Mouse (Mus musculus): ENCODE data around the gene Spats1. TPM values are rescaled to one million over a fixed set of nuclear protein-coding genes. Genes with fewer than 3 reads are reported as not detected.
"Not testable (repeated sequence)": the region's sequence is repeated elsewhere in the genome, so short reads cannot be mapped to it uniquely, and the experiment has no call there.

Spats1 gene
- polyA plus RNA-seq, 1 experiment: 0.97 TPM

DNA sequence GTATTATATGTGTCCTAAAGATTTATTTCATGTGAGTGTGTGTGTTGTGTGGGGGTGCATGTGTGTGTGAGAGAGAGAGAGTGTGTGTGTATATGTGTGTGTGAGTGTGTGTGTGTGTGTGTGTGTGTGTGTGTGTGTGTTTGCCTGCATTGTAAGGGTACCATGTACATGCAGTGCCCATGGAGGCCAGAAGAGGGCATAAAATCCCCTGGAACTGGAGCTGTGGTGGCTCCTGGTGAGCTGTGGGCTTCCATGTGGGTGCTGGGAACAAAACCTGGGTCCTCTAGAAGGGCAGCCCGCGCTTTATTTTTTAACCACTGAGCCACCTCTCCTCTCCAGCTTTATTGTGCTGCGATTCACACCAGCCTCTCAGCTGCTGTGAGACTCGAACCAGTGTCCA, 12.7 kb downstream of the Spats1 start:
- TF ChIP-seq CTCF (IDR thresholded peaks at IDR 0.05; ENCODE audit: borderline replicate concordance, extremely low read depth, insufficient read depth, insufficient read length): no peak
- no peak for TF ChIP-seq POLR2A (IDR thresholded peaks at IDR 0.05; ENCODE audit: borderline replicate concordance, extremely low read depth, insufficient read depth, insufficient read length, poor library complexity, severe bottlenecking)
- DNase-seq (ENCODE audit: low read depth): no peak

- no peak for TF ChIP-seq POLR2A (IDR thresholded peaks at IDR 0.05; ENCODE audit: borderline replicate concordance, extremely low read depth, insufficient read depth, insufficient read length, poor library complexity, severe bottlenecking)
- no peak for TF ChIP-seq CTCF (IDR thresholded peaks at IDR 0.05; ENCODE audit: borderline replicate concordance, extremely low read depth, insufficient read depth, insufficient read length)
- no peak for DNase-seq (ENCODE audit: low read depth)
Measured at GRCm38 (mm10) chr17:45459062-45459461, 16.2 kb downstream of the Spats1 start.

DNA sequence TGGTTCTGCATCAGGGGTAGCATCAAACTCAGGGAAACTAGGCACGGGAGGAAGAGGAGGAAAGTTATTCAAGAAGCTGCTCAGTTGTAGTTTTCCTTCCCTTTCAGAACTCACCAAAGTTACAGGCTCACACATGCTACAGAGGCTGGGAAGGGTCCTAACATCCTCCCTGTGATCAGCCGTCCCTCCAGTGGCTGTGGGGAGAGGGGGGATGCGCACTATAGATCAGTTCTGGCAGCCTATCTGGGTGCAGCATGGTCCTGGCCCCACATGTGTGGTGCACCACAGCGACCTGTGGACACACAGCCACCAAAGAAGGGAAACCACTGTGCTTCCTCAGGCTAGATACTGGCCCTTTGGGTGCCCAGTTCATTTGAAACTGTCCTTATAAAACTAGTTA, 16.7 kb downstream of the Spats1 start:
- DNase-seq (ENCODE audit: low read depth): no peak
- TF ChIP-seq CTCF (IDR thresholded peaks at IDR 0.05; ENCODE audit: borderline replicate concordance, extremely low read depth, insufficient read depth, insufficient read length): no peak
- TF ChIP-seq POLR2A (IDR thresholded peaks at IDR 0.05; ENCODE audit: borderline replicate concordance, extremely low read depth, insufficient read depth, insufficient read length, poor library complexity, severe bottlenecking): no peak

DNA sequence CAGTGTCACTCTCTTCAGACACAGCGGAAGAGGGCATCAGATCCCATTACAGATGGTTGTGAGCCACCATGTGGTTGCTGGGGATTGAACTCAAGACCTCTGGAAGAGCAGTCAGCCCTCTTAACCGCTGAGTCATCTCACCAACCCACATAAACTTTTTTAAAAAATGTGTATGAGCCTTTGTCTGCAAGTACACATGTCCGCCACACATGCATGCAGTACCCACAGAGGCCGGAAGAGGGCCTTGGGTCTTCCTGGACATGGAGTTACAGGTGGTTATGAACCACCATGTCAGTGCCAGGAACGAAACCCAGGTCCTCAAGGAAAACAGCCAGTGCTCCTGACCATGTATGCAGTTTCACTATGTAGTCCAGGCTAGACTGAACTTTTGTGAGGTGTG, 17.7 kb downstream of the Spats1 start:
- TF ChIP-seq POLR2A (IDR thresholded peaks at IDR 0.05; ENCODE audit: borderline replicate concordance, extremely low read depth, insufficient read depth, insufficient read length, poor library complexity, severe bottlenecking) (no peak), CTCF (IDR thresholded peaks at IDR 0.05; ENCODE audit: borderline replicate concordance, extremely low read depth, insufficient read depth, insufficient read length) (no peak)
- no peak for DNase-seq (ENCODE audit: low read depth)

DNA sequence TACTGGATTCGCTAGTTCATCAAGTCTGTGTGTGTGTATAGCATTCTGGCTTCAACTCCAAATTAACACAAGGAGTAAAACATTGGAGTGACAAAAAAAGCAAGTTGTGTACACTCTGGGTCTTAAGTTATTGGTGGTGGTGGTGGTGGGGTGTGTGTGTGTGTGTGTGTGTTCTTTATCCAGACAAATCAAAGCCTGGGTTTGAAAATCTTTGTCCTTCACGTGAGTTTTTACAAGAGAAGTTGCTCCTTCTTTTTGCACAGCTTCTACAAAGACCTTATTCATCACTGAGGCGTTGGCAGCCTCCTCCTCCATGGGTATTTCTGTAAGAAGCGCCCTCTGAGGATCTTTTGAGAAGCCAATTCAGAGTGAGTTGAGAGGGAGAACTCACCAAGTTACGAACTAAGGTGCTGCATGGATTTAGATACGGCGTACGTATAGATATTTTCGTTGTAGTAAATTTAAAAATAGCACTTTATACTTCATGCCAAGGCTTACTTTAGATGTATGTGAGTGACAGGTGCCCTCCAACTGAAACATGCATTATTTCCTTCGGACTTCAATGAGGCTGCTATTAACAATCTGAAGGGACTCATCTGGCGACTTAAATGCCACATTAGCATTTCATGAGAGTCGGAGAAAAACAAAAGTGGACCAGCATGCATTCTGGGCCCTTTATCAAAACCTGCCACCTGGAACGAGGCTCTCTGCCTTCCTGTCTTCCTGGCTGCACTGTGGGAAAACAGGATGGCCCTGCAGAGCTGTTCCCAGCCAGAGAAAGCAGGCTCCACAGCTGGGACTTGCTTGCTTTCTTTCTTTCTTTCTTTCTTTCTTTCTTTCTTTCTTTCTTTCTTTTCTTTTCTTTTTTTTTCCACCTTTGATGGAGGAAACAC, 18.7 kb downstream of the Spats1 start:
- no peak for TF ChIP-seq CTCF (IDR thresholded peaks at IDR 0.05; ENCODE audit: borderline replicate concordance, extremely low read depth, insufficient read depth, insufficient read length)
- TF ChIP-seq POLR2A (IDR thresholded peaks at IDR 0.05; ENCODE audit: borderline replicate concordance, extremely low read depth, insufficient read depth, insufficient read length, poor library complexity, severe bottlenecking): no peak
- DNase-seq (ENCODE audit: low read depth): peak; percentile 78

DNA sequence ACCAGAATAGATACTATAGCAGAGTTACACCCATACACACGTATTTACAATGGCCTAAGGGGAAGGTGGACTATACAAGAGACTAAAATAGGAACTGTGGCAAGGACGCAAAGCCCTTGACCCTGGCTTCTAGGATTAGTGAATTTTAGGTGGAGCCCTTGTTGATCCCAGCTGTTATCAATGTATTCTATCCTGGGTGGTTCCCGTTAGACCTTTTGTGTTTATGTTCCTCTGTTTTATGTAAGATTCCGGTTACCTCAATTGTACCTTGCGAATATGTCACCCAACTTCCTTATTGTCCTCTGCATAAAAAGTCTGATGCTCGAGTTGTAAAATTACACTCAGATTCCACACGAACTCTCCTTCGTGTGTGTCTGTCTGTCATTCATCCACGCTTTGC, 19.4 kb downstream of the Spats1 start:
- not testable (repeated sequence) for DNase-seq (ENCODE audit: low read depth)

DNA sequence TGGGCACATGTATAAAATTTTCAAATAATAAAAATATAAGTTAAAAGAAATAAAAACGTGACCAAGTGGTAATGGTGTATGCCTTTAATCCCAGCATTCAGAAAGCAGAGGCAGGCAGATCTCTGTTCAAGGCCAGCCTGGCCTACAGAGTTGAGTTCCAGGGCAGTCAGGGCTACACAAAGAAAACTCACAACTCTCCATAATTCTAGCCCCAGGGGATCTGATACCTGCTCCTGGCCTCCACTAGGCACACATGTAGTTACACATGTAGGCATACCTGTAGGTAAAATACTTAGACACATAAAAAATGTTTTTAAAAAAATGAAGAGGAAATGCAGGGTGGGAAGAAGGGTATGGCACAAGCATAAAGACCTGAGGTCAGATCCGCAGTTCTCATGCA, 20.4 kb downstream of the Spats1 start:
- TF ChIP-seq CTCF (IDR thresholded peaks at IDR 0.05; ENCODE audit: borderline replicate concordance, extremely low read depth, insufficient read depth, insufficient read length) (no peak), POLR2A (IDR thresholded peaks at IDR 0.05; ENCODE audit: borderline replicate concordance, extremely low read depth, insufficient read depth, insufficient read length, poor library complexity, severe bottlenecking) (no peak)
- DNase-seq (ENCODE audit: low read depth): no peak

DNA sequence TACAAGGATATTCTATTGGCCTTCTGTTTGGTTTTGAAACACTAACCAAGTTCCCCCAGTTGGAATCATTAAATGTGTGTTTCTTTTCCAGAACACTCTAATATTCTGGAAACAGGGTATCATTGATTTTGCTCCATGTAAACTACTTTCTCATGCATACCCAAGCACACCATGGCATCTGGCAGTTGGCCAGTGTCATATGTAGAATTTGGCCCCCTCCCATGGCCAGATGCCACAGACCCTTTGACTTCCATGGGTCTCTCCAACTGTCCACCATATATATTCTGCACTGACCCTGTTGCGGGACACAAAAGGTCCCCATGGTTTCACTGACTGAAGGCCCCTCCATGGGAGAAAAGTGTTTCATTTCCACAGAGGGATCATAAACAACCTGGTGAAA, 22.9 kb downstream of the Spats1 start:
- no peak for DNase-seq (ENCODE audit: low read depth)

GRCm38 (mm10) chr17:45450153-45450552, 25.1 kb downstream of the Spats1 start:
- DNase-seq (ENCODE audit: low read depth): no peak
- TF ChIP-seq POLR2A (IDR thresholded peaks at IDR 0.05; ENCODE audit: borderline replicate concordance, extremely low read depth, insufficient read depth, insufficient read length, poor library complexity, severe bottlenecking): no peak
- TF ChIP-seq CTCF (IDR thresholded peaks at IDR 0.05; ENCODE audit: borderline replicate concordance, extremely low read depth, insufficient read depth, insufficient read length): no peak

More for the DNA sequence above, 22.9 kb downstream of the Spats1 start:
- TF ChIP-seq CTCF (IDR thresholded peaks at IDR 0.05; ENCODE audit: borderline replicate concordance, extremely low read depth, insufficient read depth, insufficient read length) (no peak), POLR2A (IDR thresholded peaks at IDR 0.05; ENCODE audit: borderline replicate concordance, extremely low read depth, insufficient read depth, insufficient read length, poor library complexity, severe bottlenecking) (no peak)

- no peak for DNase-seq (ENCODE audit: low read depth)
- TF ChIP-seq CTCF (IDR thresholded peaks at IDR 0.05; ENCODE audit: borderline replicate concordance, extremely low read depth, insufficient read depth, insufficient read length) (no peak), POLR2A (IDR thresholded peaks at IDR 0.05; ENCODE audit: borderline replicate concordance, extremely low read depth, insufficient read depth, insufficient read length, poor library complexity, severe bottlenecking) (no peak)
Measured at GRCm38 (mm10) chr17:45449586-45449985, 25.6 kb downstream of the Spats1 start.

GRCm38 (mm10) chr17:45447063-45447462, 28.2 kb downstream of the Spats1 start:
- no peak for TF ChIP-seq CTCF (IDR thresholded peaks at IDR 0.05; ENCODE audit: borderline replicate concordance, extremely low read depth, insufficient read depth, insufficient read length)
- no peak for TF ChIP-seq POLR2A (IDR thresholded peaks at IDR 0.05; ENCODE audit: borderline replicate concordance, extremely low read depth, insufficient read depth, insufficient read length, poor library complexity, severe bottlenecking)
- no peak for DNase-seq (ENCODE audit: low read depth)

DNA sequence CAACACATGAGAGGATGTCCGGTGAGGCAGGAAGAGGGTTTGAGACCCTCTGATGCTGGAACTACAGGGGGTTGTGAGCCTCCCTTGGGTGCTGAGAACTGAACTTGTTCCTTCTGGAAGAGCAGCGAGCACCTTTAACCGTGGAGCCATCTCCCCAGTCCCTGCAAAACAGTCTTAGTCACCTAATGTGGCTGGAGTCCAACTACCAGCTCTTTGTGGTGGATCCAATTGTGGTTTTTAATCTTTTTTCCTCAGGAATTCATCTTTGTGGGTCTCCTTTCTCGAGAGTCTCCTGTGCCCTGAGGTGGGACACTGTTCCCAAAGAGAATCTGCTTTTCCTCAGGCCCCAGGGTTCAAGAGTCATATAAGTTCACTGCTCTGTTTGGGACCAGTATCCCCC, 29.3 kb downstream of the Spats1 start:
- TF ChIP-seq POLR2A (IDR thresholded peaks at IDR 0.05; ENCODE audit: borderline replicate concordance, extremely low read depth, insufficient read depth, insufficient read length, poor library complexity, severe bottlenecking) (no peak), CTCF (IDR thresholded peaks at IDR 0.05; ENCODE audit: borderline replicate concordance, extremely low read depth, insufficient read depth, insufficient read length) (no peak)
- no peak for DNase-seq (ENCODE audit: low read depth)
